Mouse (Mus musculus): ENCODE measurements around the gene Ehd4.

DNA sequence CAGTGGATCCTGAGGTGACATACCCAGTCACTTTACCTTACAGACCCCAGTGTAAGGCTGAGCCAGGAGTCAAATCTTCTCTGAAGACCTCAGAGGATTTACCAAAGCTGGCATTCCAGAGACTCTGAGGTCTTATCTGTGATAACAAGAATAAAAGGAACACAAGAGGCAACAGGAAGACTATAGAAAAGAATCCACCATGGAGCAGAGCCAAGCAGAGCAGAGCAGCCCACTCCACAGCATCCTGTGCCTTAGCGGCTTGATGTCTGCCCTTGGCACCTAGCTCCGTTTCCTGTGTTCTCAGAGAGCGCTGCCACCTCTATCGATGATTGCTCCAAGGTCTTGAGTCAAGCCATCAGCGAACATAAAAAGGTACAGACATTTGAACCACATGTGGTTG lies 14.1 kb downstream of the Ehd4 start:
- TF ChIP-seq POU5F1 (IDR thresholded peaks at IDR 0.05; ENCODE audit: borderline replicate concordance, low read length) = no peak
- TF ChIP-seq CTCF (conservative IDR thresholded peaks at IDR 0.05; ENCODE audit: low read length) = no peak
- no peak for TF ChIP-seq NANOG (IDR thresholded peaks at IDR 0.05; ENCODE audit: borderline replicate concordance, low read length)

Data from E14TG2a.4 (cell line).